Mouse (Mus musculus) CD8-positive naive resting alpha-beta T cell, adult 2 months (primary cell): ENCODE results near the gene Tiam1.

Experiments
- DNase-seq, 2 experiments: peaks; one replicate each; pipeline ENCODE4 v3.0.0; 2022; ENCODE audit warnings: low read depth in 2 of 2, low spot score in 2 of 2

Tiam1 gene

GRCm38 (mm10) chr16:90143760-90144516, at the start of gene Tiam1:
Tiam1 (minus strand) TSS chr16:90143769.
- peak; percentile 92 to 94 for DNase-seq

GRCm38 (mm10) chr16:90191289-90191688, 47.7 kb upstream of the Tiam1 start:
- DNase-seq: no peak

- no peak for DNase-seq
Measured at GRCm38 (mm10) chr16:90187453-90187852, 43.9 kb upstream of the Tiam1 start.

- peak; percentile 51 to 67 for DNase-seq
Measured at GRCm38 (mm10) chr16:90185928-90186588, 42.5 kb upstream of the Tiam1 start.

- no peak for DNase-seq
Measured at GRCm38 (mm10) chr16:90184135-90184534, 40.6 kb upstream of the Tiam1 start.

- no peak for DNase-seq
Measured at GRCm38 (mm10) chr16:90181673-90182072, 38.1 kb upstream of the Tiam1 start.

- no peak for DNase-seq
Measured at GRCm38 (mm10) chr16:90180975-90181374, 37.4 kb upstream of the Tiam1 start.

- no peak for DNase-seq
Measured at GRCm38 (mm10) chr16:90179892-90180291, 36.3 kb upstream of the Tiam1 start.

- DNase-seq: no peak
Measured at GRCm38 (mm10) chr16:90178404-90178803, 34.8 kb upstream of the Tiam1 start.

- DNase-seq: no peak
Measured at GRCm38 (mm10) chr16:90177425-90177824, 33.9 kb upstream of the Tiam1 start.

- no peak for DNase-seq
Measured at GRCm38 (mm10) chr16:90176472-90176871, 32.9 kb upstream of the Tiam1 start.

GRCm38 (mm10) chr16:90171416-90171815, 27.8 kb upstream of the Tiam1 start:
- DNase-seq: no peak

GRCm38 (mm10) chr16:90170676-90171075, 27.1 kb upstream of the Tiam1 start:
- no peak for DNase-seq

GRCm38 (mm10) chr16:90169863-90170630, 26.5 kb upstream of the Tiam1 start:
- DNase-seq: no peak

GRCm38 (mm10) chr16:90167646-90168045, 24.1 kb upstream of the Tiam1 start:
- peak; percentile 62 to 77 for DNase-seq

GRCm38 (mm10) chr16:90165435-90165834, 21.9 kb upstream of the Tiam1 start:
- DNase-seq: no peak

- DNase-seq: no peak
Measured at GRCm38 (mm10) chr16:90164942-90165341, 21.4 kb upstream of the Tiam1 start.

GRCm38 (mm10) chr16:90155080-90155479, 11.5 kb upstream of the Tiam1 start:
- DNase-seq: no peak

GRCm38 (mm10) chr16:90150820-90151219, 7.3 kb upstream of the Tiam1 start:
- no peak for DNase-seq

- DNase-seq: no peak
Measured at GRCm38 (mm10) chr16:90150126-90150525, 6.6 kb upstream of the Tiam1 start.

- no peak for DNase-seq
Measured at GRCm38 (mm10) chr16:90149335-90149734, 5.8 kb upstream of the Tiam1 start.

GRCm38 (mm10) chr16:90145244-90145643, 1.7 kb upstream of the Tiam1 start:
- DNase-seq: no peak
